Mouse (Mus musculus): ENCODE measurements around the gene Anks1b.

The Anks1b gene

GRCm38 (mm10) chr10:90863881-90864598 is 990.7 kb downstream of the Anks1b start:
- no peak for DNase-seq (ENCODE audit: low read depth)

GRCm38 (mm10) chr10:90864599-90864889 is 991.2 kb downstream of the Anks1b start:
- no peak for DNase-seq (ENCODE audit: low read depth)

DNA sequence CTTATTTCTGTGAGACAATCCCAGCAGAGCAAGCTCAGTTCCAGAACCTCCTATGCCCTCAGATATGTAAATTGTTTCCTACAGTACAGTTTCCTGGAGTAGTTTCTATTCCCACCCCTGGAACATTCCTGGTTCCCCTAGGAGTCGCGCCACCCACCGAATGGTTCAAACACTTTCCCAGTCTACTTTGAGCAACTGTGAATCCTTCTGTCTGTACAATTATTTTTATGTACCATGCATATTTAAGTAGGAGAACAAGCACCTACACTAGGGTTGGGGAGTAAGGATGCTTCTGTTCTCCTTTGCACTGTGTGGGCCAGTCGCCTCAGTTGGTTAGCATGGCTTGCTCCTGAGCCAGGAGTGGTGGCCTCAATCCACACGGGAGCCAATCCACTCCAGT is 999.9 kb downstream of the Anks1b start:
- DNase-seq (ENCODE audit: low read depth): no peak

DNA sequence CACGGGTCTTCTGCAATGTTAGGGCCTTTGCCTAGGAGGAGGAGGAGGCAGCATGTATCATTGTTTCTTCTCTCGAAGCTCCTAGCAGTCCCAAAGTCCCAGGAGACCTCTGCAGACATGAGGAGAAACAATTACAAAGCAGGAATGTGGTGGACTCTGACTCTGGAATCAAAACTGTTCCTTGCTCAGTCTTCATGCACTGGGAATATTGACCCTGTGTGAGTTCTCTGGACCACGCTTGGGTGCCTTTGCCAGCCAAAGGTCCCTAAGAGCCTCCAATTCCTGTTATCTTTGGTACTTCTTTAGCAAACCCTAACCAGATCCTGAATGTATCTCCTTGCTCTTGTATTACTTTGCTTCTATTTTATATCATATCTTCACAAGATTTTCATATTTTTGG is 1000.9 kb downstream of the Anks1b start:
- DNase-seq (ENCODE audit: low read depth): no peak

- peak; percentile 79 for DNase-seq (ENCODE audit: low read depth)
Measured at GRCm38 (mm10) chr10:90880854-90881560, 1007.7 kb downstream of the Anks1b start.

- no peak for DNase-seq (ENCODE audit: low read depth)
Measured at GRCm38 (mm10) chr10:90889566-90889965, 1016.3 kb downstream of the Anks1b start.

DNA sequence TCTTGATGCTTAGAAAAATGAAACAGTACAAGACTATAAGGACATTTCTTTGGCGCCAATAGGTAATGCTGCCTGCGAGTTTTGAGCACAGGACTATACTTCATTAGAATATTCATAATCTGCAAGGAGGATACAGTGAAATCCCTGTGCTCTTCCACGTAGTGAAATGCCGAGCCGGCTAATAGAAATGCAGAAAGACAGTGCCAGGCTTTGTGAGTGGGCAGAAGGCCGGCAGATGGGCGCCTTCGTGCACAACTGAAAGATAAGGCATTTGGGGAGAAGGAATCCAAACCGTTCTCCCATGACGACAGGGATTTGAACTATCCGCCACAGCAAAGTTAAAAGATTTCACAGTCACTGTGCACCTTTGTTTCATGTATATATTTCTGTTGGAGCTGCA is 1019.4 kb downstream of the Anks1b start:
- no peak for DNase-seq (ENCODE audit: low read depth)

- no peak for DNase-seq (ENCODE audit: low read depth)
Measured at GRCm38 (mm10) chr10:90897894-90898293, 1024.6 kb downstream of the Anks1b start.

- no peak for DNase-seq (ENCODE audit: low read depth)
Measured at GRCm38 (mm10) chr10:90904185-90904584, 1030.9 kb downstream of the Anks1b start.

DNA sequence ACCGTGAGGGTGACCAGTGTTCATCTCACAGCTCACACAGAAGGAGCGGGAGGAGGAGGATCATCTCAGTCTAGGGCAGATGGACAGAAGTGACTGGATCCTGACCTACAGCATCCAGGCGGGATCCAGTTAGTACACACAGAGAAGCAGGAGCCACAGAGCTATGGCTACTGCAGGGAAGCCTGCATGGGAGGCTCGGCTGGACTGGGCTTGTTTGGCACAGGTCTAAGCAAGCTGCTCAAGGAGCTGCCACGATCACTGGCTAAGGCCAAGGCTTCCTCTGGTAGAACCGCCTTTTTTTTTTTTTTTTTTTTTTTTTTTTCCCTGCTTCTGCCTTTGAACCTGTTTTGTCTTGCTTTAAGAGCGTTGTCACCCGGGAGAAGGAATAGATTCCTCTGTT is 1034.1 kb downstream of the Anks1b start:
- DNase-seq (ENCODE audit: low read depth): no peak

DNA sequence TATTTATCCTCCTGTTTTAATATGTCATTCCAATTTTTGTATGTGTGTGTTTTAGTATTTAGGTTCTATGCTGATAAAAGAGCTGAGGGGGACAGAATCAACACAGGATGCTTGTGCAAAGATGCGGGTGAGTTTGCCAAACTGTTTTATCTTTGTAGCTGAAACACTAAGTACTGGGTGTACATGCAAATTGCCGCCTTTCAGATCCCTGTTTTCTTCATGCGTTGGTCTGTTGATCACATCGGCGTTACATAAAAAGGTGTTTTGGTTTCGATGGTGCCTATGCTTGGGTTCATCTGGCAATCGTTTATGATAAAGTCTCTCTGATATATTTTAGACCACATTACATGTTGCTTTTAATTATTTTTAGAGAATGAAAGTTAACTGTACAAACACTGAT is 1050.2 kb downstream of the Anks1b start:
- no peak for DNase-seq (ENCODE audit: low read depth)

- no peak for DNase-seq (ENCODE audit: low read depth)
Measured at GRCm38 (mm10) chr10:90933088-90933487, 1059.8 kb downstream of the Anks1b start.

DNA sequence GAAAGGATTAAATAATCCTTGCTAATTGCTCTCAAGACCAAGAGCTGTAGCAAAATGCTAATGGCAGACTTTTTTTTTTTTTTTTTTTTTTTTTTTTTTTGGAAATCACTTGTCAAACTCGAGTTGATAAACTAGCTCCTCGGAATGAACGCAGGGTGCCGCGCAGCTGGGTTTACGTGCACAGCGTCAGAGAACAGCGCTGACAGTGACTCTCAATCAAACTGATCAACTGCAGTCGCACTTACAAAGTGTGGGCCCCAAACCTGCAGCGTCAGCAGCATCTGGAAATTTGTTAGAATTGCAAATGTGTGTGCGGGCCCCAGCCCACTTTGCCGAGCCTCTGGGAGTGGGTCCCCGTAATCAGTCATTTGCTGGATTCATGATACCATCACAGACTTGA is 1061.4 kb downstream of the Anks1b start:
- no peak for DNase-seq (ENCODE audit: low read depth)

GRCm38 (mm10) chr10:90937721-90938460 is 1064.6 kb downstream of the Anks1b start:
- peak; percentile 53 for DNase-seq (ENCODE audit: low read depth)

- DNase-seq (ENCODE audit: low read depth): no peak
Measured at GRCm38 (mm10) chr10:90940521-90941520, 1067.5 kb downstream of the Anks1b start.

DNA sequence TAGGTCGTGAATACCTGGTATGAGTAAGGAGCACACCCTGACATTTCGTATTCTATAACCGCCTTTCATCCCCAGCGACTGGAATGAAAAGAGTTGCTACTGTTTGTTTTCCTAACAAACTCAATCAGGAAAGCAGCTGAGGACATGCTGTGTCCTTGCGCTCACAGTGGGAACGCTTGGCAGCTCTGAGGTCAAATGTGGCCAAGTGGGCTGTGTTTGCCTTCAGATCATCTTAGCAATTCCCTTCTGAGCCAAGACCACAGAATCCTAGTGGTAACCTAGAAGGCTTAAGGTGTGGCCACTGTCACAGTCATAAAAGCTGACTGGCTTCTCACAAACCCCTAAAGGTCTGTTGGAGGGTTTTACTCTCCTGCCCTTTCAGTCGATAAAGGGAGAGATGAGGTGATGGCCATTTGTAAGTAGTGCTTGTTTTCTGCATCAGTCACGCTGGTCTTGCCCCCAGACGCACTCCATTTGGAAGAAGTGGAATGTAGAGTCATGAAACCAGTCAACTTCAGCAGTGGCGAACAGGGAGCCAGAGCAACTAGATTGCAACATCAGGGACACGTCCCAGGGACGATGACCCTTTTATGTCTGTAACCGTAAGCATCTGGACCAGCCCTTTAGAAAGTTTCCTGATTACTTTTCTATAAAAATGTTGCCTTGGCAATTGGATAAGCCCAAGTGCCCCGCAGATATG is 1068.8 kb downstream of the Anks1b start:
- DNase-seq (ENCODE audit: low read depth): no peak

- no peak for DNase-seq (ENCODE audit: low read depth)
Measured at GRCm38 (mm10) chr10:90947043-90947442, 1073.7 kb downstream of the Anks1b start.

DNA sequence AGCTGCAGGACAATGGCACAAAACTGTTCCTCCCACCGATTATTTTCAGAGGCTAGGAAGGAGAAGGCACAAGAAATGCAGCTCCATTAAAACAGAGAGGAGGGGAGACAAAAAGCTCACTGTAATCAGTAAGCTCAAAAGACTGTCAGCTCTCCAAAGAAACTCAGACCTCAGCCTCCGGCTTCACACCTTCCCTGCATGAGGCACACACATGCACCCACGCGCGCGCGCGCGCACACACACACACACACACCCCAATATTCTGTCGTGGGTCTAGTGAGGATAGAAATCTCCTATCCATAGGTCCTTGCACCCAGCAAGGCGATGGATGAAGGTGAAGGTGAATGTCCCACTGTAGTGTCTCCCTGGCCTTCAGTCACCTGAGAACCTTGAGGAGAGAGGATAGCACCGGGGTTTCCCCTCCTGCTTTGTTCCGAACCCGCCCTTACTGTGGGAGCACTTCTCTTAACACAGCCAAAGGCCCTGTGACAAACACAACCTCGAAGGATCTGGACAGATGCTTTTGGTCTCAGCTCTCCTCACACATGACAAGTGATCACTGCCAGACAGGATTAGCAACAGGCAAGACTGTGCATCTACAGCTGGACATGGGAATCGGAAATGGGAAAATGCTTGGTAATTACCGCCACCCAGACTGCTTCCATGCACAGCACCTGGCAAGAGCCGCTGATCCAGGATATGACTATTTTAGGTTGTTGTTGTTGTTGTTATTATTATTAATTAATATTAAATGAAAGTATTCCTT is 1074.5 kb downstream of the Anks1b start:
- no peak for DNase-seq (ENCODE audit: low read depth)

DNA sequence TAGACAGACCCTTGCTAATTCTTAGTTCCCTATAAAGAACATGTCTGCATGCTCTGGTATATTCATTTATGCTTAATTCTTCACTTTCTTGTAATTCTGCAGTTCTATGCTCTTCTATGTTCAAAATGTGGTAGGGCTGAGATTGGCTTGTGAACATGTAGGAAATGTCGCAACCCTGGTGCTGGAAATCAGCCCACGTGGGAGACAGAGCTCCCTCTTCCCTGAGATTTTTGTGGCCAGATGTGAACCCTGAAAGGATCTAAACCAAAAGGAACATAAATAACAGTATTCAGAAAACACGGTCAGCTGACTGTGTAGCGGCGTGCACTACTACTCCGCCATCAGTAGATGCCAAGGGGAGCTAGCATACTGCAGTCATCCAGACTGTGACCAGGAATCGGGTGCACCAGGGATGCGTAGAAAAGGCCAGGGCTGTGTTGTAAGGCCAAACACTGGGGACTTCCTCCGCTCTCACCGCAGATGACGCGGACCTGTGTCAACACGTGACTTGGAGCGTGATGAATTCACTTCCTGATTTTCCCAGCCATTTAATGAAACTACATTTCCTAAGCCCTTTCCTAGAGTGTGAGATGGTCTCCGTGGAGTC is 1079.9 kb downstream of the Anks1b start:
- peak; percentile 67 for DNase-seq (ENCODE audit: low read depth)

DNA sequence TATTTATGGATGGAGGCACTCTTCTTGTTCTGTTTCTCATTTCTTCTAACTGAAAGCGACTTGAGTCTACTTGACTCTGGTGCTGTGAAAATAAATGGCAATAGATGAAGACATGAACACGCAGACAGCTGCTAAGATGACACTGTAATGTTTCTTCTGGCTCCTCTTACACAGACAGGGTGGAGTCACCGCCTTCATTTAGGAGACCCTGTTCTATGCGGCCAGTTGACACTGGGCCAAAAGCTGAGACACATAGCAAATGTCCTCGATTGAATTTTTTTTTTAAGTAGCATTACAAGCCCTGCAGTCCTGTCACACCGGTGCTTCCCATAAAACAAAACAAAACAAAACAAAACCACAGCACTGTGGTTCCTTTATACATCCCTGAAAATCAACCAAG is 1080.5 kb downstream of the Anks1b start:
- no peak for DNase-seq (ENCODE audit: low read depth)
